Mouse (Mus musculus) heart, adult 2 months (tissue): ENCODE data around the gene Hspa1a.

ENCODE experiments used
- CTCF ChIP-seq: fragments of 200-600 bp; IDR thresholded peaks from 2 replicates; pipeline ENCODE4 v1.8.1; 2022; ENCODE audit warnings: antibody characterized with exemption, mild to moderate bottlenecking, moderate library complexity
- POLR2A ChIP-seq: fragments of 200-500 bp; IDR thresholded peaks from 2 replicates; pipeline ENCODE4 v1.6.1; 2011; ENCODE audit warnings: mild to moderate bottlenecking, low read depth, low read length, control low read depth; ENCODE audit not compliant: insufficient read depth

- TF ChIP-seq CTCF (no peak), POLR2A (no peak)
Observed at GRCm38 (mm10) chr17:34960702-34961493, 11.1 kb downstream of the Hspa1a start.
